Mouse (Mus musculus): ENCODE data around the gene Rnf24. TPM values are rescaled to one million over a fixed set of nuclear protein-coding genes. Genes with fewer than 3 reads are reported as not detected.
"Not testable (repeated sequence)": the region's sequence is repeated elsewhere in the genome, so short reads cannot be mapped to it uniquely, and the experiment has no call there.

Gene Rnf24
- polyA plus RNA-seq, 1 experiment: 7.1 TPM

GRCm38 (mm10) chr2:131330548-131330947 is 22.1 kb downstream of the Rnf24 start:
- H3K36me3 ChIP-seq (ENCODE audit: control insufficient read depth, insufficient read depth, low read length, poor library complexity, severe bottlenecking): no peaks in the 10 kb centered on the region
- no peak overlapping the region for H3K9ac ChIP-seq (ENCODE audit: low read depth, poor library complexity, severe bottlenecking)
- H3K27ac ChIP-seq (ENCODE audit: insufficient read depth, low read length): no peak overlapping the region
- H3K27me3 ChIP-seq (ENCODE audit: control insufficient read depth, insufficient read depth, low read length, poor library complexity, severe bottlenecking): no peaks in the 10 kb centered on the region
- no peak for TF ChIP-seq CTCF (IDR thresholded peaks at IDR 0.05; ENCODE audit: low read depth, low read length)
- no peak for TF ChIP-seq POLR2A (IDR thresholded peaks at IDR 0.05; ENCODE audit: insufficient read depth, low read length)
- no peak for TF ChIP-seq EP300 (IDR thresholded peaks at IDR 0.05; ENCODE audit: insufficient read depth, low read depth, low read length)
- H3K4me1 ChIP-seq (ENCODE audit: control insufficient read depth, insufficient read depth, low read length): no peaks in the 10 kb centered on the region
- H3K4me3 ChIP-seq (ENCODE audit: low read depth, low read length): no peak overlapping the region
- no peaks in the 10 kb centered on the region for H3K9me3 ChIP-seq (replicated peaks; ENCODE audit: control insufficient read depth, insufficient read depth, low read length, poor library complexity, severe bottlenecking)

GRCm38 (mm10) chr2:131328981-131329380 is 23.7 kb downstream of the Rnf24 start:
- no peak overlapping the region for H3K4me3 ChIP-seq (ENCODE audit: low read depth, low read length)
- no peaks in the 10 kb centered on the region for H3K4me1 ChIP-seq (ENCODE audit: control insufficient read depth, insufficient read depth, low read length)
- H3K36me3 ChIP-seq (ENCODE audit: control insufficient read depth, insufficient read depth, low read length, poor library complexity, severe bottlenecking): no peaks in the 10 kb centered on the region
- no peak overlapping the region for H3K9ac ChIP-seq (ENCODE audit: low read depth, poor library complexity, severe bottlenecking)
- no peak overlapping the region for H3K27ac ChIP-seq (ENCODE audit: insufficient read depth, low read length)
- TF ChIP-seq CTCF (IDR thresholded peaks at IDR 0.05; ENCODE audit: low read depth, low read length) (no peak), POLR2A (IDR thresholded peaks at IDR 0.05; ENCODE audit: insufficient read depth, low read length) (no peak)
- no peaks in the 10 kb centered on the region for H3K9me3 ChIP-seq (replicated peaks; ENCODE audit: control insufficient read depth, insufficient read depth, low read length, poor library complexity, severe bottlenecking)
- no peaks in the 10 kb centered on the region for H3K27me3 ChIP-seq (ENCODE audit: control insufficient read depth, insufficient read depth, low read length, poor library complexity, severe bottlenecking)

- TF ChIP-seq POLR2A (IDR thresholded peaks at IDR 0.05; ENCODE audit: insufficient read depth, low read length): no peak
- TF ChIP-seq CTCF (IDR thresholded peaks at IDR 0.05; ENCODE audit: low read depth, low read length): no peak
- no peak for TF ChIP-seq EP300 (IDR thresholded peaks at IDR 0.05; ENCODE audit: insufficient read depth, low read depth, low read length)
- no peaks in the 10 kb centered on the region for H3K9me3 ChIP-seq (replicated peaks; ENCODE audit: control insufficient read depth, insufficient read depth, low read length, poor library complexity, severe bottlenecking)
- no peak overlapping the region for H3K4me3 ChIP-seq (ENCODE audit: low read depth, low read length)
- no peaks in the 10 kb centered on the region for H3K27me3 ChIP-seq (ENCODE audit: control insufficient read depth, insufficient read depth, low read length, poor library complexity, severe bottlenecking)
- H3K4me1 ChIP-seq (ENCODE audit: control insufficient read depth, insufficient read depth, low read length): no peaks in the 10 kb centered on the region
- no peaks in the 10 kb centered on the region for H3K36me3 ChIP-seq (ENCODE audit: control insufficient read depth, insufficient read depth, low read length, poor library complexity, severe bottlenecking)
- H3K9ac ChIP-seq (ENCODE audit: low read depth, poor library complexity, severe bottlenecking): no peak overlapping the region
- no peak overlapping the region for H3K27ac ChIP-seq (ENCODE audit: insufficient read depth, low read length)
These were observed 26.6 kb downstream of the Rnf24 start for GRCm38 (mm10) chr2:131326044-131326443.

- Histone ChIP-seq H3K4me3 (ENCODE audit: low read depth, low read length) (no peak overlapping the region), H3K9ac (ENCODE audit: low read depth, poor library complexity, severe bottlenecking) (no peak overlapping the region), H3K36me3 (ENCODE audit: control insufficient read depth, insufficient read depth, low read length, poor library complexity, severe bottlenecking) (no peaks in the 10 kb centered on the region), H3K4me1 (ENCODE audit: control insufficient read depth, insufficient read depth, low read length) (no peaks in the 10 kb centered on the region), H3K27ac (ENCODE audit: insufficient read depth, low read length) (no peak overlapping the region), H3K27me3 (ENCODE audit: control insufficient read depth, insufficient read depth, low read length, poor library complexity, severe bottlenecking) (no peaks in the 10 kb centered on the region), H3K9me3 (replicated peaks; ENCODE audit: control insufficient read depth, insufficient read depth, low read length, poor library complexity, severe bottlenecking) (no peaks in the 10 kb centered on the region)
- TF ChIP-seq POLR2A (IDR thresholded peaks at IDR 0.05; ENCODE audit: insufficient read depth, low read length) (no peak), EP300 (IDR thresholded peaks at IDR 0.05; ENCODE audit: insufficient read depth, low read depth, low read length) (no peak)
These were observed 29.0 kb downstream of the Rnf24 start for GRCm38 (mm10) chr2:131323675-131324074.

GRCm38 (mm10) chr2:131321192-131321591 is 31.5 kb downstream of the Rnf24 start:
- H3K27me3 ChIP-seq (ENCODE audit: control insufficient read depth, insufficient read depth, low read length, poor library complexity, severe bottlenecking); H3K36me3 ChIP-seq (ENCODE audit: control insufficient read depth, insufficient read depth, low read length, poor library complexity, severe bottlenecking); H3K4me1 ChIP-seq (ENCODE audit: control insufficient read depth, insufficient read depth, low read length); H3K9me3 ChIP-seq (replicated peaks; ENCODE audit: control insufficient read depth, insufficient read depth, low read length, poor library complexity, severe bottlenecking); H3K27ac ChIP-seq (ENCODE audit: insufficient read depth, low read length); H3K4me3 ChIP-seq (ENCODE audit: low read depth, low read length); H3K9ac ChIP-seq (ENCODE audit: low read depth, poor library complexity, severe bottlenecking): not testable (repeated sequence)

- no peaks in the 10 kb centered on the region for H3K9me3 ChIP-seq (replicated peaks; ENCODE audit: control insufficient read depth, insufficient read depth, low read length, poor library complexity, severe bottlenecking)
- no peaks in the 10 kb centered on the region for H3K36me3 ChIP-seq (ENCODE audit: control insufficient read depth, insufficient read depth, low read length, poor library complexity, severe bottlenecking)
- TF ChIP-seq POLR2A (IDR thresholded peaks at IDR 0.05; ENCODE audit: insufficient read depth, low read length) (no peak), EP300 (IDR thresholded peaks at IDR 0.05; ENCODE audit: insufficient read depth, low read depth, low read length) (no peak), CTCF (IDR thresholded peaks at IDR 0.05; ENCODE audit: low read depth, low read length) (no peak)
- H3K9ac ChIP-seq (ENCODE audit: low read depth, poor library complexity, severe bottlenecking): no peak overlapping the region
- no peak overlapping the region for H3K27ac ChIP-seq (ENCODE audit: insufficient read depth, low read length)
- no peak overlapping the region for H3K4me3 ChIP-seq (ENCODE audit: low read depth, low read length)
- H3K4me1 ChIP-seq (ENCODE audit: control insufficient read depth, insufficient read depth, low read length): no peaks in the 10 kb centered on the region
- H3K27me3 ChIP-seq (ENCODE audit: control insufficient read depth, insufficient read depth, low read length, poor library complexity, severe bottlenecking): no peaks in the 10 kb centered on the region
These were observed 33.3 kb downstream of the Rnf24 start for GRCm38 (mm10) chr2:131319401-131319800.

All from ES-Bruce4 (cell line).